Comparison of ENCODE assay signal across 34 mouse cellular contexts in the genomic region with DNA sequence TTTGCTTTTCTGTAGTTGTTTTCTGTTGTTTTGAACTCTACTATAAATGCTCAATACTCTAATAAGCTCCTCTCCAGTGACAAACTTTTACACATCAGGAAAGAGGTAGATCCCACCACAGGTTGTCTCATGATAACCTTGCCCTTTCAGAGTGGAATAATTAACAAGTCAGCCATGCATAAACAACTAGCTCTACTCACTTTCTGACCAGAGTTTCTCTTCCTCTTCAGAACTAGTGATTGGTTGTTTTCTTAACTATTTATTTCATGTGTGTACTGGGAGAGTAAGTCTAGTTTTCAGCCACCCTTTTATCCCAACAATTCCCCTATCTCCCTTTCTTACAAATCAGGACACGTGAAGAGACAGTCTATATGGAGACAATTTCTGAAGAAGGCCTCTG.
"Had no signal": no experiment of that assay in that cellular context is flagged by ENCODE, and none has a peak within 500 bp of the region (broad histone marks: within the 10 kb centered on the region; RNA-seq: fewer than 3 reads in every experiment).

No protein-coding gene starts in this region.

- H3K9ac ChIP-seq: heart, embryonic 12.5 days; heart, embryonic 13.5 days; heart, embryonic 15.5 days; hindbrain, embryonic 12.5 days; hindbrain, embryonic 13.5 days; hindbrain, embryonic 14.5 days; hindbrain, embryonic 15.5 days; intestine, embryonic 15.5 days; kidney, embryonic 15.5 days had no signal

- DNase-seq: heart, postnatal 10 days; heart, postnatal 14 days; heart, postnatal 4 days; kidney, adult 11 months; kidney, adult 18-20 months; kidney, adult 2 months; kidney, adult 8-10 months; kidney, adult 9 months; kidney, postnatal 10 days; kidney, postnatal 14 days; kidney, postnatal 25 days; kidney, postnatal 36 days; kidney, postnatal 4 days; layer of hippocampus, adult 9-11 months; layer of hippocampus, postnatal 36 days had no signal

- H3K4me1 ChIP-seq: heart, embryonic 12.5 days; heart, embryonic 13.5 days; heart, embryonic 15.5 days; hindbrain, embryonic 10.5 days; hindbrain, embryonic 12.5 days; hindbrain, embryonic 13.5 days; hindbrain, embryonic 15.5 days; intestine, embryonic 15.5 days; kidney, embryonic 15.5 days had no signal

- H3K9me3 ChIP-seq: heart, embryonic 12.5 days; heart, embryonic 15.5 days; hindbrain, embryonic 12.5 days; hindbrain, embryonic 13.5 days; hindbrain, embryonic 15.5 days; intestine, embryonic 15.5 days; kidney, embryonic 15.5 days had no signal

- H3K27me3 ChIP-seq: heart, embryonic 12.5 days; heart, embryonic 13.5 days; heart, embryonic 15.5 days; hindbrain, embryonic 12.5 days; hindbrain, embryonic 13.5 days; hindbrain, embryonic 15.5 days; intestine, embryonic 15.5 days; kidney, embryonic 15.5 days had no signal

- H3K27ac ChIP-seq: heart, embryonic 13.5 days; heart, embryonic 15.5 days; hindbrain, embryonic 10.5 days; hindbrain, embryonic 12.5 days; hindbrain, embryonic 13.5 days; hindbrain, embryonic 14.5 days; hindbrain, embryonic 15.5 days; hindbrain, postnatal 0 days; intestine, embryonic 15.5 days; kidney, embryonic 15.5 days; kidney, postnatal 0 days; layer of hippocampus, adult 2 months; left cerebral cortex, adult 2 months had no signal

- H3K36me3 ChIP-seq: heart, embryonic 12.5 days; heart, embryonic 13.5 days; heart, embryonic 15.5 days; hindbrain, embryonic 10.5 days; hindbrain, embryonic 12.5 days; hindbrain, embryonic 13.5 days; hindbrain, embryonic 15.5 days; intestine, embryonic 15.5 days; kidney, embryonic 15.5 days had no signal

- ATAC-seq: hindbrain, embryonic 16.5 days; hindbrain, postnatal 0 days; inflammation-experienced regulatory T-cells, adult 6 months; intestine, embryonic 15.5 days; intestine, embryonic 16.5 days; intestine, postnatal 0 days had no signal

- H3K4me3 ChIP-seq: heart, embryonic 12.5 days; heart, embryonic 13.5 days; heart, embryonic 15.5 days; hindbrain, embryonic 10.5 days; hindbrain, embryonic 12.5 days; hindbrain, embryonic 13.5 days; hindbrain, embryonic 15.5 days; intestine, embryonic 15.5 days; kidney, embryonic 15.5 days; layer of hippocampus, adult 2 months; left cerebral cortex, adult 2 months had no signal

- H3K4me2 ChIP-seq: heart, embryonic 11.5 days; heart, embryonic 12.5 days; heart, embryonic 13.5 days; heart, embryonic 15.5 days; hindbrain, embryonic 12.5 days; hindbrain, embryonic 13.5 days; hindbrain, embryonic 14.5 days; hindbrain, embryonic 15.5 days; intestine, embryonic 15.5 days; kidney, embryonic 15.5 days had no signal
